ENCODE assay signal across 8 mouse cellular contexts in the genomic region with DNA sequence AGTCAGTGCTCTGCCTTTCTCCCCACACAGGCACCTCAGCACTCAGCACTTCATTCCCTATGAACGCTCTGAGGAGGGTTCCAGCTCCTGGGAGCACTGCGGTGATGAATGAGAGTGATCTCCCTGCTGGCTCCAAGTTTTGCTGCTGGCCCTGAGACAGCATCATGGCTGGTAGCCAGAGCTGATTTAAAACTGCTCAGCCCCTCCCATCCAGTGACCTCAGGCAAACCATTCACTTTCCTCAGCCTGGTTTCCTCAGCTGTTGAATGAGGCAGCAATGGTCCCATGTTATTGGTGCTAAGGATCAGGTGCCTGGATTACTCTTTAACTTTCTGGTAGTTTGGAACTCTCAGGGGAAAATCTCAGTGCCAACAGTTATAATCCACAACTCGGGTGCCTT. TPM values are rescaled to one million over a fixed set of nuclear protein-coding genes. Genes with fewer than 3 reads are reported as not detected.
DNase-seq lines count a peak whose midpoint lies in the region; ATAC-seq lines count a peak whose summit lies in the region.
"Had no signal": no experiment of that assay in that cellular context is flagged by ENCODE, and none has a peak within 500 bp of the region (broad histone marks: within the 10 kb centered on the region; RNA-seq: fewer than 3 reads in every experiment).

A gene (minus strand): TSS at position 110 of the 400 bp plus-strand sequence.

- H3K4me3 ChIP-seq in hindbrain, embryonic 15.5 days = no peak within 1 kb of the TSS
- no peak within 1 kb of the TSS for H3K4me3 ChIP-seq in limb, embryonic 11.5 days (ENCODE audit: low read depth, low read length)

- H3K27me3 ChIP-seq in hindbrain, embryonic 15.5 days = no peaks in the 10 kb centered on the region
- peaks cover 21% of the 10 kb centered on the region for H3K27me3 ChIP-seq in limb, embryonic 11.5 days (ENCODE audit: control insufficient read depth, insufficient read depth, low read length)

- H3K4me2 ChIP-seq in hindbrain, embryonic 15.5 days = no peak within 1 kb of the TSS
- H3K4me2 ChIP-seq in limb, embryonic 11.5 days (ENCODE audit: low read depth, severe bottlenecking) = no peak within 1 kb of the TSS

- H3K9me3 ChIP-seq in hindbrain, embryonic 15.5 days = no peaks in the 10 kb centered on the region
- no peaks in the 10 kb centered on the region for H3K9me3 ChIP-seq in limb, embryonic 11.5 days (ENCODE audit: control insufficient read depth, low read length)

- H3K36me3 ChIP-seq in hindbrain, embryonic 15.5 days = no peaks in the 10 kb centered on the region
- no peaks in the 10 kb centered on the region for H3K36me3 ChIP-seq in limb, embryonic 11.5 days (ENCODE audit: control insufficient read depth, insufficient read depth, low read length)

- 21% methylated on average over 3 of the region's 3 CpGs for WGBS in hindbrain, embryonic 15.5 days
- 56% methylated on average over 3 of the region's 3 CpGs for WGBS in limb, embryonic 11.5 days

- no peak for ATAC-seq in hindbrain, embryonic 15.5 days (ENCODE audit: low FRiP score, low read depth)
- no peak for ATAC-seq in limb, embryonic 11.5 days (ENCODE audit: insufficient number of reproducible peaks, low FRiP score, low TSS enrichment, low read depth)
- ATAC-seq in monocyte, adult 5-6 weeks (replicated peaks; ENCODE audit: insufficient number of reproducible peaks, low FRiP score, low TSS enrichment, poor library complexity, severe bottlenecking) = no peak

- DNase-seq in left cerebral cortex, adult 18-20 months (ENCODE audit: low spot score in 2 of 2) = no peak
- DNase-seq in left cerebral cortex, adult 11 months (ENCODE audit: low spot score) = no peak
- DNase-seq in brain, adult 2 months (ENCODE audit: low read depth, low spot score) = peak; percentile 45
- no peak for DNase-seq in limb, embryonic 11.5 days (ENCODE audit: low spot score)
- DNase-seq in spleen, postnatal 14 days (ENCODE audit: low spot score in 2 of 2) = no peak

- H3K27ac ChIP-seq in hindbrain, embryonic 15.5 days (replicated peaks) = peak within 1 kb of the TSS; percentile 6
- no peak within 1 kb of the TSS for H3K27ac ChIP-seq in limb, embryonic 11.5 days (replicated peaks; ENCODE audit: low read depth, low read length)

- no peak within 1 kb of the TSS for H3K9ac ChIP-seq in hindbrain, embryonic 15.5 days
- peak within 1 kb of the TSS; percentile 17; the same call in 1 of the 2 replicates for H3K9ac ChIP-seq in limb, embryonic 11.5 days (ENCODE audit: low read length)

- peaks cover 38% of the 10 kb centered on the region for H3K4me1 ChIP-seq in hindbrain, embryonic 15.5 days (replicated peaks)
- H3K4me1 ChIP-seq in limb, embryonic 11.5 days (ENCODE audit: control insufficient read depth, insufficient read depth, low read length) = 0 out of 2 replicates have a peak, but pooled peaks cover 4% of the 10 kb centered on the region

RNA-seq across cellular contexts. Expression of the gene that starts here (rescaled TPM):
- total RNA-seq in left cerebral cortex, adult 18-20 months (2021) = 10 to 100 TPM; 36.5 to 41.2 TPM
- 40.7 and 42.0 TPM in 2 replicates for polyA plus RNA-seq in hindbrain, embryonic 15.5 days (2015; fragmentation: Nextera tagmentation; extraction: Ambion mirVana)
- polyA plus RNA-seq in limb, embryonic 11.5 days (2014; fragmentation: Nextera tagmentation; extraction: Ambion mirVana) = 0.95 and 2.8 TPM in 2 replicates
- total RNA-seq in monocyte, adult 5-6 weeks (2017) = not detected in 3 replicates
- total RNA-seq: neutrophil, adult 5-6 weeks had no signal

Comparison
In these comparisons a context has a peak if more than half of its experiments do, and no peak if none do; other contexts are left out.
1. RNA of the gene that starts here (total RNA-seq): 36.5 to 41.2 TPM in left cerebral cortex, adult 18-20 months; not detected in monocyte, adult 5-6 weeks; every median in the first group is over 10 times any median in the second.
2. RNA of the gene that starts here (polyA plus RNA-seq): 40.7 to 42.0 TPM in hindbrain, embryonic 15.5 days; 0.95 to 2.8 TPM in limb, embryonic 11.5 days; every median in the first group is over 10 times any median in the second.